Mouse (Mus musculus): ENCODE measurements around the gene Fads3. TPM values are rescaled to one million over a fixed set of nuclear protein-coding genes. Genes with fewer than 3 reads are reported as not detected.

Gene Fads3
- polyA plus RNA-seq, 1 experiment: 3.1 TPM

GRCm38 (mm10) chr19:10038364-10038763 is 3.0 kb upstream of the Fads3 start:
- Histone ChIP-seq H3K9ac (ENCODE audit: low read depth, poor library complexity, severe bottlenecking) (no peak overlapping the region), H3K4me1 (ENCODE audit: control insufficient read depth, insufficient read depth, low read length) (no peaks in the 10 kb centered on the region), H3K27me3 (ENCODE audit: control insufficient read depth, insufficient read depth, low read length, poor library complexity, severe bottlenecking) (0 out of 2 replicates have a peak, but pooled peaks cover 5% of the 10 kb centered on the region), H3K4me3 (ENCODE audit: low read depth, low read length) (no peak overlapping the region), H3K27ac (ENCODE audit: insufficient read depth, low read length) (no peak overlapping the region), H3K36me3 (ENCODE audit: control insufficient read depth, insufficient read depth, low read length, poor library complexity, severe bottlenecking) (no peaks in the 10 kb centered on the region), H3K9me3 (replicated peaks; ENCODE audit: control insufficient read depth, insufficient read depth, low read length, poor library complexity, severe bottlenecking) (no peaks in the 10 kb centered on the region)
- no peak for TF ChIP-seq EP300 (IDR thresholded peaks at IDR 0.05; ENCODE audit: insufficient read depth, low read depth, low read length)
- TF ChIP-seq POLR2A (IDR thresholded peaks at IDR 0.05; ENCODE audit: insufficient read depth, low read length): no peak
- TF ChIP-seq CTCF (IDR thresholded peaks at IDR 0.05; ENCODE audit: low read depth, low read length): no peak

GRCm38 (mm10) chr19:10038910-10039309 is 2.5 kb upstream of the Fads3 start:
- no peaks in the 10 kb centered on the region for H3K4me1 ChIP-seq (ENCODE audit: control insufficient read depth, insufficient read depth, low read length)
- 0 out of 2 replicates have a peak, but pooled peaks cover 5% of the 10 kb centered on the region for H3K27me3 ChIP-seq (ENCODE audit: control insufficient read depth, insufficient read depth, low read length, poor library complexity, severe bottlenecking)
- no peaks in the 10 kb centered on the region for H3K9me3 ChIP-seq (replicated peaks; ENCODE audit: control insufficient read depth, insufficient read depth, low read length, poor library complexity, severe bottlenecking)
- H3K9ac ChIP-seq (ENCODE audit: low read depth, poor library complexity, severe bottlenecking): no peak overlapping the region
- no peak overlapping the region for H3K27ac ChIP-seq (ENCODE audit: insufficient read depth, low read length)
- H3K4me3 ChIP-seq (ENCODE audit: low read depth, low read length): no peak overlapping the region
- H3K36me3 ChIP-seq (ENCODE audit: control insufficient read depth, insufficient read depth, low read length, poor library complexity, severe bottlenecking): no peaks in the 10 kb centered on the region
- TF ChIP-seq POLR2A (IDR thresholded peaks at IDR 0.05; ENCODE audit: insufficient read depth, low read length) (no peak), EP300 (IDR thresholded peaks at IDR 0.05; ENCODE audit: insufficient read depth, low read depth, low read length) (no peak), CTCF (IDR thresholded peaks at IDR 0.05; ENCODE audit: low read depth, low read length) (no peak)

GRCm38 (mm10) chr19:10039615-10040014 is 1.8 kb upstream of the Fads3 start:
- Histone ChIP-seq H3K9ac (ENCODE audit: low read depth, poor library complexity, severe bottlenecking) (no peak overlapping the region), H3K36me3 (ENCODE audit: control insufficient read depth, insufficient read depth, low read length, poor library complexity, severe bottlenecking) (no peaks in the 10 kb centered on the region), H3K4me1 (ENCODE audit: control insufficient read depth, insufficient read depth, low read length) (no peaks in the 10 kb centered on the region), H3K4me3 (ENCODE audit: low read depth, low read length) (no peak overlapping the region), H3K9me3 (replicated peaks; ENCODE audit: control insufficient read depth, insufficient read depth, low read length, poor library complexity, severe bottlenecking) (no peaks in the 10 kb centered on the region), H3K27me3 (ENCODE audit: control insufficient read depth, insufficient read depth, low read length, poor library complexity, severe bottlenecking) (0 out of 2 replicates have a peak, but pooled peaks cover 5% of the 10 kb centered on the region), H3K27ac (ENCODE audit: insufficient read depth, low read length) (no peak overlapping the region)
- TF ChIP-seq CTCF (IDR thresholded peaks at IDR 0.05; ENCODE audit: low read depth, low read length): peak; percentile 53
- TF ChIP-seq EP300 (IDR thresholded peaks at IDR 0.05; ENCODE audit: insufficient read depth, low read depth, low read length): no peak
- no peak for TF ChIP-seq POLR2A (IDR thresholded peaks at IDR 0.05; ENCODE audit: insufficient read depth, low read length)

GRCm38 (mm10) chr19:10040866-10041387 is 442 bp upstream of the Fads3 start:
- H3K36me3 ChIP-seq (ENCODE audit: control insufficient read depth, insufficient read depth, low read length, poor library complexity, severe bottlenecking): no peaks in the 10 kb centered on the region
- TF ChIP-seq EP300 (IDR thresholded peaks at IDR 0.05; ENCODE audit: insufficient read depth, low read depth, low read length) (no peak), POLR2A (IDR thresholded peaks at IDR 0.05; ENCODE audit: insufficient read depth, low read length) (no peak), CTCF (IDR thresholded peaks at IDR 0.05; ENCODE audit: low read depth, low read length) (no peak)
- no peak overlapping the region for H3K27ac ChIP-seq (ENCODE audit: insufficient read depth, low read length)
- no peaks in the 10 kb centered on the region for H3K9me3 ChIP-seq (replicated peaks; ENCODE audit: control insufficient read depth, insufficient read depth, low read length, poor library complexity, severe bottlenecking)
- H3K27me3 ChIP-seq (ENCODE audit: control insufficient read depth, insufficient read depth, low read length, poor library complexity, severe bottlenecking): 0 out of 2 replicates have a peak, but pooled peaks cover 5% of the 10 kb centered on the region
- peak overlapping the region; percentile 64 for H3K9ac ChIP-seq (ENCODE audit: low read depth, poor library complexity, severe bottlenecking)
- no peaks in the 10 kb centered on the region for H3K4me1 ChIP-seq (ENCODE audit: control insufficient read depth, insufficient read depth, low read length)
- no peak overlapping the region for H3K4me3 ChIP-seq (ENCODE audit: low read depth, low read length)

DNA sequence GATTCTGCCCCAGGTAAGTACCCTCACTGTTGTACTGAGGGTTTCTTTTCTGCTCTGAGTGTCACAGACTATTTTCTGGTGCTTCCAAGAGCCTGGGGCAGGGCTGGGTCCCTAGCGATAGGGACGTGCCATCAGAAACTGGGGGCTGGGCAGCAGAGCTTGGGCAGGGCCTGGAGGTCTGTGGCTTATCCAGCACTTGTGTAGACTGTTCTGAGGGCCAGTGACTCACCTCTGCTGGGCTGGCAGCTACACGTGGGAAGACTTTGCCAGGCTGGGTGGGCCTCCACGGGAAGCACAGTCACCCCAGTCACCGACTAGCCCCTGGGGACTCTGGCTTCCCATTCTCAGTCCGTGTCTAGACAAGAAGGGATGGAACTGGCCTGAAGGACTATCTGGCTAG is 863 bp downstream of the Fads3 start:
- TF ChIP-seq POLR2A (IDR thresholded peaks at IDR 0.05; ENCODE audit: insufficient read depth, low read length): no peak
- TF ChIP-seq CTCF (IDR thresholded peaks at IDR 0.05; ENCODE audit: low read depth, low read length): no peak
- Histone ChIP-seq H3K27ac (ENCODE audit: insufficient read depth, low read length) (no peak overlapping the region), H3K4me3 (ENCODE audit: low read depth, low read length) (no peak overlapping the region), H3K4me1 (ENCODE audit: control insufficient read depth, insufficient read depth, low read length) (no peaks in the 10 kb centered on the region), H3K9ac (ENCODE audit: low read depth, poor library complexity, severe bottlenecking) (no peak overlapping the region), H3K9me3 (replicated peaks; ENCODE audit: control insufficient read depth, insufficient read depth, low read length, poor library complexity, severe bottlenecking) (no peaks in the 10 kb centered on the region), H3K36me3 (ENCODE audit: control insufficient read depth, insufficient read depth, low read length, poor library complexity, severe bottlenecking) (no peaks in the 10 kb centered on the region), H3K27me3 (ENCODE audit: control insufficient read depth, insufficient read depth, low read length, poor library complexity, severe bottlenecking) (0 out of 2 replicates have a peak, but pooled peaks cover 5% of the 10 kb centered on the region)

- 0 out of 2 replicates have a peak, but pooled peaks cover 5% of the 10 kb centered on the region for H3K27me3 ChIP-seq (ENCODE audit: control insufficient read depth, insufficient read depth, low read length, poor library complexity, severe bottlenecking)
- no peak for TF ChIP-seq POLR2A (IDR thresholded peaks at IDR 0.05; ENCODE audit: insufficient read depth, low read length)
- no peak for TF ChIP-seq CTCF (IDR thresholded peaks at IDR 0.05; ENCODE audit: low read depth, low read length)
- TF ChIP-seq EP300 (IDR thresholded peaks at IDR 0.05; ENCODE audit: insufficient read depth, low read depth, low read length): no peak
- H3K9me3 ChIP-seq (replicated peaks; ENCODE audit: control insufficient read depth, insufficient read depth, low read length, poor library complexity, severe bottlenecking): no peaks in the 10 kb centered on the region
- H3K4me3 ChIP-seq (ENCODE audit: low read depth, low read length): no peak overlapping the region
- no peak overlapping the region for H3K9ac ChIP-seq (ENCODE audit: low read depth, poor library complexity, severe bottlenecking)
- no peaks in the 10 kb centered on the region for H3K36me3 ChIP-seq (ENCODE audit: control insufficient read depth, insufficient read depth, low read length, poor library complexity, severe bottlenecking)
- H3K27ac ChIP-seq (ENCODE audit: insufficient read depth, low read length): no peak overlapping the region
- H3K4me1 ChIP-seq (ENCODE audit: control insufficient read depth, insufficient read depth, low read length): no peaks in the 10 kb centered on the region
Observed at GRCm38 (mm10) chr19:10042816-10043215, 1.4 kb downstream of the Fads3 start.
